Mouse (Mus musculus) megakaryocyte, embryonic 14.5 days (primary cell): Measurements from ENCODE around the gene Jagn1. TPM values are rescaled to one million over a fixed set of nuclear protein-coding genes. Genes with fewer than 3 reads are reported as not detected.

Source experiments
- H3K27me3 ChIP-seq: replicated peaks from 2 replicates; pipeline ENCODE3; 2012; ENCODE audit warnings: inconsistent platforms
- H3K36me3 ChIP-seq: replicated peaks from 2 replicates; pipeline ENCODE3; 2012; ENCODE audit warnings: low read length, inconsistent platforms, mixed read lengths
- H3K4me1 ChIP-seq: 2 replicates; pipeline ENCODE4 v1.6.1; 2012; ENCODE audit warnings: inconsistent platforms
- H3K4me3 ChIP-seq: replicated peaks from 2 replicates; pipeline ENCODE3; 2012; ENCODE audit warnings: moderate library complexity, mild to moderate bottlenecking, inconsistent platforms
- H3K9me3 ChIP-seq: 2 replicates; pipeline ENCODE4 v1.6.1; 2012; ENCODE audit warnings: inconsistent platforms
- FLI1 ChIP-seq: IDR thresholded peaks from 2 replicates; pipeline ENCODE4 v1.6.1; 2012; ENCODE audit warnings: low read length, inconsistent platforms, mixed read lengths
- GATA1 ChIP-seq: IDR thresholded peaks from 3 replicates; pipeline ENCODE4 v1.6.1; 2012; ENCODE audit warnings: mixed read lengths, low read length, inconsistent platforms, borderline replicate concordance
- polyA plus RNA-seq: library from polyadenylated mRNA; stranded (reverse); fragments of >175 nt; gene quantifications from 2 replicates; pipeline ENCODE4 v1.2.3, GENCODE M21; 2012; ENCODE audit warnings: low replicate concordance; ENCODE audit not compliant: insufficient read depth

The Jagn1 gene
- 1.5 and 10.3 TPM in 2 replicates for polyA plus RNA-seq

DNA sequence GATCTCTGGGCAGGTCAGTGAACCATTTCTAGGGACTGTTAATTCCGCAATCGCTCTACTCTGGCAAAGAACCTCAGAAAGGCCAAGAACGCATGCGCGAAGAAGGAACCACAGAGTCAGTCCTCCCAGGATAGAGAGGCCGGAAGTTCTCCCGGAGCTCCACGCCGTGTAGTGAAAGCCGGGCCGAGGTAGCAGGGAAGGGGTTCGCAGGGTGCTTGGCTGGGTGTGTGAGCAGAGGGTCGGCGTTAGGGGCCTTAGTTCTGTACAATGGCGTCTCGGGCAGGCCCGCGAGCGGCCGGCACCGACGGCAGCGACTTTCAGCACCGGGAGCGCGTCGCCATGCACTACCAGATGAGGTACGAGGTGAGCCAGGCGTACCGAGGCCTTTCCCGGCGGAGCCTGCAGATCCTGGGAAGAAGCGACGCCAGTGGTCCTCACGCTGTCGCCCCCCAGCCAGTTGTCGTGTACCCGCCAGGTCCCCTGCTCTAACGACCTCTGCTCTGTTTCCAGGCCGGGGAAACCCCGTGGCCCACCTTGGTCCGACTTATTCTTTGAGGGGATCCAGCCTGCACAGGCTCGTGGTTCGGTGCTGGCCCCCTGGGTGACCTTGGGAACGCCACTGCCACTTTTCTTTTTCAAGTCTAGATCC, at the start of gene Jagn1:
Gene Jagn1, plus strand, starts transcription at position 128 of the 649 bp plus-strand sequence.
- Histone ChIP-seq H3K9me3 (no peaks in the 10 kb centered on the region), H3K27me3 (no peaks in the 10 kb centered on the region), H3K4me1 (peaks cover 34% of the 10 kb centered on the region), H3K4me3 (peak within 1 kb of the TSS; percentile 99), H3K36me3 (peaks cover 23% of the 10 kb centered on the region)
- 0 out of 2 replicates have a peak, but pooled peaks have one; percentile 54 for TF ChIP-seq FLI1
- no peak for TF ChIP-seq GATA1

DNA sequence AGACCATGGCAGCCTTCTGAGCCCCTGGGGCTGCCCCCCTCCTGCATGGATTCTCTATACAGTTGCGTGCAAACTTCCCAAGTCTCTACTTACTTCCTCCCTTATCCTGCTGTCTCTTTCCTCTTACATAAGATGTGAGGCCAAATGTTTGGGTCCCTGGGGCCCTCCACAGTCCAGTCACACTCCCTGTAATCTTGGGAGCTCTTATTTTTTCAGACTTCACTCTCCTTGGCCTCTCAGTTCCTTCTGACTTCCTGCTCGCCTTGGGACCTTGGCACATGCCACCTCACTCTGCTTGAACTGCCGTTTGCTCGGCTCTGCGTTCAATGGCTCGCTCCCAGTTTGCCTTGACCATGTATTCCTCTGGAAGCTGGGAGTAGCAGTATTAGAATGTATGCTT, 48.4 kb upstream of the Jagn1 start:
- H3K4me1 ChIP-seq, result peaks cover 20% of the 10 kb centered on the region
- peaks cover 98% of the 10 kb centered on the region for H3K36me3 ChIP-seq
- no peaks in the 10 kb centered on the region for H3K27me3 ChIP-seq
- H3K9me3 ChIP-seq, result peaks cover 8% of the 10 kb centered on the region; the same call in 1 of the 2 replicates
- TF ChIP-seq GATA1 (no peak), FLI1 (no peak)
- no peak overlapping the region for H3K4me3 ChIP-seq

GRCm38 (mm10) chr6:113394811-113395210, 47.6 kb upstream of the Jagn1 start:
- Histone ChIP-seq H3K4me1 (peaks cover 16% of the 10 kb centered on the region), H3K36me3 (peaks cover 98% of the 10 kb centered on the region), H3K9me3 (peaks cover 8% of the 10 kb centered on the region; the same call in 1 of the 2 replicates), H3K4me3 (no peak overlapping the region), H3K27me3 (no peaks in the 10 kb centered on the region)
- TF ChIP-seq FLI1 (no peak), GATA1 (no peak)

DNA sequence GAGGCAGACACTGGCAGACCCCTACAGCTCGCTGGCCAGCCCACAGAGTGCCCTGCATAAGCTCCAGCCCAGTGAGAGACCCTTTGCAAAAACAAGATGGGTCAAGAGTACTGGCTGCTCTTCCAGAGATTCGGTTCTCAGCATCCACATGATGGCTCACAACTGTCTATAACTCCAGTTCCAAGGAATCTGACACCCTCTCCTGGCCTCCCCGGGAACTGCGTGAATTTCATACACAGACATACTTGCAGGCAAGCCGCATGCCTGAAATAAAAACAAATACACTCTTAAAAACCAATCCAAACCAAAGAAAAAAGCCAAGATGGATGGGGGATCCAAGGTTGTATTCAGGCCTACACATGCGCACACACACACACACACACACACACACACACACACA, 46.9 kb upstream of the Jagn1 start:
- Histone ChIP-seq H3K4me1 (peaks cover 17% of the 10 kb centered on the region), H3K4me3 (no peak overlapping the region), H3K27me3 (no peaks in the 10 kb centered on the region), H3K36me3 (peaks cover 98% of the 10 kb centered on the region), H3K9me3 (peaks cover 8% of the 10 kb centered on the region; the same call in 1 of the 2 replicates)
- no peak for TF ChIP-seq GATA1
- TF ChIP-seq FLI1, result no peak

DNA sequence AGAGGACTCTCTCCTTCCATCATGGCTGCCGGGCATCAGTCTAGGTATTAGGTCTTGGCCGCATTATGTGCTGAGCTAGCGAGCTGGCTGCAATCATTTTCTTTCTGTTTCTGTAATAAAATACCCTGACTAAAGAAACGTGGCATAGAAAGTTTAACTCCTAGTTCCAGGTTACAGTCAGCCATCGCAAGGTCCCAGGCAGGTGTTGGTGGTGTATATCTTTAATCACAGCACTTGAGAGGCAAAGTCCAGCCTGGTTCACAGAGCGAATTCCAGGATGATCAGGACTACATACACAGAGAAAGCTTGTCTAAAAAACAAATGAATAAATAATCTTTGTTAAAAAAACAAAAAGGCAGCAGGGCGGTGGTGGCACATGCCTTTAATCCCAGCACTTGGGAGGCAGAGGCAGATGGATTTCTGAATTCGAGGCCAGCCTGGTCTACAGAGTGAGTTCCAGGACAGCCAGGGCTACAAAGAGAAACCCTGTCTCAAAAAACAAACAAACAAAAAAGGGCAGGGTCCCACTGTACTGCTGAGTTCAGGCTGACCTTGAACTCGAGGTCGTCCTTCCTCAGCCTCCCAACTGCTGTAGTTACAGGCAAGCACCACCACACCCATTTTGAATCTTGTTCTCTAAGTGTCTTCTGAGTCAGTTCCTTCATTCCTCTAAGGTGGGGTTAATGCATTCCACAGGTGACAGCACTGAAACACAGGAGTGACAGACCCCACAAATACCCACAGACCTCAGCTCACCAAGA, 45.9 kb upstream of the Jagn1 start:
- Histone ChIP-seq H3K4me3 (no peak overlapping the region), H3K4me1 (peaks cover 26% of the 10 kb centered on the region), H3K27me3 (no peaks in the 10 kb centered on the region), H3K9me3 (peaks cover 8% of the 10 kb centered on the region; the same call in 1 of the 2 replicates), H3K36me3 (peaks cover 98% of the 10 kb centered on the region)
- no peak for TF ChIP-seq GATA1
- TF ChIP-seq FLI1, result no peak

- Histone ChIP-seq H3K36me3 (peaks cover 100% of the 10 kb centered on the region), H3K4me3 (no peak overlapping the region), H3K9me3 (no peaks in the 10 kb centered on the region), H3K27me3 (no peaks in the 10 kb centered on the region), H3K4me1 (peaks cover 13% of the 10 kb centered on the region)
- TF ChIP-seq GATA1 (no peak), FLI1 (no peak)
Measured at GRCm38 (mm10) chr6:113402094-113402493, 40.3 kb upstream of the Jagn1 start.

GRCm38 (mm10) chr6:113404649-113405448, 37.5 kb upstream of the Jagn1 start:
- H3K27me3 ChIP-seq, result no peaks in the 10 kb centered on the region
- no peaks in the 10 kb centered on the region for H3K9me3 ChIP-seq
- TF ChIP-seq FLI1, result no peak
- no peak for TF ChIP-seq GATA1
- peaks cover 18% of the 10 kb centered on the region for H3K4me1 ChIP-seq
- no peak overlapping the region for H3K4me3 ChIP-seq
- H3K36me3 ChIP-seq, result peaks cover 100% of the 10 kb centered on the region

- Histone ChIP-seq H3K4me3 (no peak overlapping the region), H3K27me3 (no peaks in the 10 kb centered on the region), H3K9me3 (no peaks in the 10 kb centered on the region), H3K4me1 (peaks cover 17% of the 10 kb centered on the region), H3K36me3 (peaks cover 100% of the 10 kb centered on the region)
- TF ChIP-seq FLI1 (no peak), GATA1 (no peak)
Measured at GRCm38 (mm10) chr6:113405483-113405882, 36.9 kb upstream of the Jagn1 start.

- Histone ChIP-seq H3K27me3 (no peaks in the 10 kb centered on the region), H3K9me3 (no peaks in the 10 kb centered on the region), H3K36me3 (peaks cover 100% of the 10 kb centered on the region), H3K4me3 (no peak overlapping the region), H3K4me1 (peaks cover 7% of the 10 kb centered on the region; the same call in 1 of the 2 replicates)
- TF ChIP-seq GATA1 (no peak), FLI1 (no peak)
Measured at GRCm38 (mm10) chr6:113406683-113407082, 35.7 kb upstream of the Jagn1 start.

GRCm38 (mm10) chr6:113410001-113410400, 32.4 kb upstream of the Jagn1 start:
- no peak overlapping the region for H3K4me3 ChIP-seq
- no peak for TF ChIP-seq FLI1
- no peak for TF ChIP-seq GATA1

More at GRCm38 (mm10) chr6:113410001-113410400, 32.4 kb upstream of the Jagn1 start:
- Histone ChIP-seq H3K4me1 (peaks cover 5% of the 10 kb centered on the region; the same call in 1 of the 2 replicates), H3K9me3 (no peaks in the 10 kb centered on the region), H3K36me3 (peaks cover 100% of the 10 kb centered on the region), H3K27me3 (no peaks in the 10 kb centered on the region)
